Mouse (Mus musculus): ENCODE data around the gene Slc15a1. TPM values are rescaled to one million over a fixed set of nuclear protein-coding genes. Genes with fewer than 3 reads are reported as not detected.

Slc15a1 gene
- polyA plus RNA-seq, 2 experiments from 2014 or later = 0.34 TPM; not detected in 1

Other genes with a start within 250 kb of the Slc15a1 start
- 10 to 100 TPM; 50.8 to 62.0 TPM for gene Stk24, start 125.2 kb downstream of the Slc15a1 start, polyA plus RNA-seq (2017; shearing (Covaris generic))